Mouse (Mus musculus) right cerebral cortex, postnatal 25 days (tissue): ENCODE results near the gene Gpr162.

Source experiments
- DNase-seq: peaks from one replicate; pipeline ENCODE4 v3.0.0; 2022

Gene Gpr162

DNA sequence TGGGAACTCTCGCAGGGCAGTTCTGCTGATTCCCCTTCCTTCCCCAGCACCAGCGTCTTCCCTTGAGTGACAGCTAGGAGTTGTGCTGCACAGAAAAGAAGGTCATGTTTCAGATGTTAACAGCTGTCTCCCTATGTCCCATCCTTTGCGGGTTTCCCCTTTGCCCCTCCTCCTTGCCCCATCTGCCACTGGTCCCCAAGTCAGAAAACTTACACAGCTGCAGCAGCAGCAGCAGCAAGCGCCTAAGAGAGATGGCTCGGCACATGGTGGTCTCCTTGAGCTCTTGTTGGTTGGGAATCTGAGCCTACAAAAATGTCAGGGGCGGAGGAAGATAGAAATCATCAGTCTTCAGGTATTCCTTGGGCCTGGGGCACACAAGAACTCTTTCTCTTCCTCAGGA lies 15.6 kb upstream of the Gpr162 start:
- no peak for DNase-seq

DNA sequence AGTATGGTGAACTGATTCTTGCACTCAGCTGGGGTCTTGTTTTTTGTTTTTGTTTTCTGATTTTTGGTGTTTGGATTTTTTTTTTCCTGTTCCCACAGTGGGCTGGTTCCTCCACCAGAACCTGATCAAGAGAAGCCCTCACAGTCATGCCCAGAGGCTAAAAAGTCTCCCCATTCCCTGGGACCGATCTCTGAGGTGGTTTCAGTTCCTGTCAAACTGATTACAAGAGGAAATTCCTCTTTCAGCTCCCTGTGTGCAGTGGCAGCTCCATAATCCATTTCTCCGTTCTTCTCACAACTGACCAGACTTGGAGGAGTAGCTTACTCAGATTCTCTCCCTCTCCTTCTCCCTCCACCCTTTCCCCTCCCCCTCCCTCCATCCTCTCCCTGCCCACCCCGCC lies 10.6 kb upstream of the Gpr162 start:
- no peak for DNase-seq

DNA sequence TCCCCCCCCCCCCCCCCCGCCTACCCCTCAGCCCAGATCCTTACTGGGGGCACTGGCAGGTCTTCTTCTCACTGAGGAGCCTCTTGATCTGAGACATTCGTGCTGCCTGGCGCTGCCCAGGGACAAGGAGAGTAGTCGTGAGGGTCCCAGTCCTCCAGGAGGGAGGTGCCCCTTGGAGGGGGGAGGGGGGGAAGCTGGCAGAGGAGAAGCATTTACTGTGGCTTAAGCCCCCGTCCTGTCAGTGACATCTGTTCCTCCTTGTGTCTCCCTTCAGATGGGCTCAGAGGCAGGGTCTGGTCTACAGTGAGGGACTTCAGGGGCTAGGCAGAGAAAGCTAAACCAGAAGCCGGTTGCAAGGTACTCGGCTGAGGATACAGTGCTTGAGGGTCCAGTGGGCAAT lies 2.8 kb upstream of the Gpr162 start:
- DNase-seq: no peak

DNA sequence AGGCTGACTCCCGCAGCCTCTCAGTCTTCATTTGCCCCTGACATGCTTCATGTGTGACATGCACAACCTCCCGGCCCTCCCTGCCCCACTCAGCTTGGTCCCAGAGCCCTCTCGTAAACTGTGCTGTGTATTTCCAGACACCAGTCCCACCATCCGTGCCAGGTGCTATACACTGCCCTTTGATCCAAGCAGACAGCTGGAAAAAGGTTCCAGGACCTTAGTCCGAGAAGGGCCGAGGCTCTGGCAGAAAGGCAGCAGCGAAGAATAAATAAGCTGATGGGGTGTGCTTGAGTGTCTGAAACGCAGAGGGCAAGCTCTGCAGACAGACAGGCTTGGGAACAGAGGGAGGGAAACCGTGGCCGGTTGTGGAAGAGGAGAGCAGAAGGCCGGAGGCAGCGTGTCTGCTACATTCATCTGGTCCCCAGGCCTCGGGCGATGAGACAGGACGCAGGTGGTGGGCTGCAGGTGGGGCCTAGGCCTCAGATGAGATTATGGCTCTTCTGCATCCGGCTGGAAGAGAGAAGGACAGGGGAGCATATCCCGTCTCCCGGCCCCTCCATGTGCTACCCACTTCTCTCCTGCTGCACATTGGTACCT lies 2.1 kb upstream of the Gpr162 start:
- no peak for DNase-seq

DNA sequence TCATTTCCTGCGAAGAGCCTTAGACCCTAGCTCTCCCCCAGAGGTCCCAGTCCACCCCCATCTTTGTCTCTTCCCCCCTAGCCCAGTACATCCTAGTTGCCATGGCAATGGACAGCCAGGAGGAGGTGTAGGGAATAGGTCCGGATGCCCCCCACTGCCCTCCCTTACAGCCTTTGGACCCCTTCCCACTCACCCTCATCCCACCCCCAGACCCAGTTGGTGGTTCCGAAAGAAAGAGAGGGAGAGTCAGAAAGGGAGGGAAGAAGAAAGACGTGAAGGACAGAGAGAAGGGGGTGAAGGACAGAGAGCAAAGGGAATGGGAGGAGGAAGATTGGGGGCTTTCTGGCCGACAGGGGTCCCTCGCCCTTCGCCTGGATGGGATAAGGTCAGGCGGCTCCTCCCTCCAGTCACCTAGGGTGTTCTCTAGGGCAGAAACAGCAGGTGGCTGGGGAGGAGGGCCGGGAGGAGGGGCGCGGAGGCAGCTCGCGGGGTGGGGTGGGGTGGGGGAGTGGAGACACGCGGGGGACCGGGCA lies 592 bp downstream of the Gpr162 start:
- DNase-seq: peak; percentile 25

DNA sequence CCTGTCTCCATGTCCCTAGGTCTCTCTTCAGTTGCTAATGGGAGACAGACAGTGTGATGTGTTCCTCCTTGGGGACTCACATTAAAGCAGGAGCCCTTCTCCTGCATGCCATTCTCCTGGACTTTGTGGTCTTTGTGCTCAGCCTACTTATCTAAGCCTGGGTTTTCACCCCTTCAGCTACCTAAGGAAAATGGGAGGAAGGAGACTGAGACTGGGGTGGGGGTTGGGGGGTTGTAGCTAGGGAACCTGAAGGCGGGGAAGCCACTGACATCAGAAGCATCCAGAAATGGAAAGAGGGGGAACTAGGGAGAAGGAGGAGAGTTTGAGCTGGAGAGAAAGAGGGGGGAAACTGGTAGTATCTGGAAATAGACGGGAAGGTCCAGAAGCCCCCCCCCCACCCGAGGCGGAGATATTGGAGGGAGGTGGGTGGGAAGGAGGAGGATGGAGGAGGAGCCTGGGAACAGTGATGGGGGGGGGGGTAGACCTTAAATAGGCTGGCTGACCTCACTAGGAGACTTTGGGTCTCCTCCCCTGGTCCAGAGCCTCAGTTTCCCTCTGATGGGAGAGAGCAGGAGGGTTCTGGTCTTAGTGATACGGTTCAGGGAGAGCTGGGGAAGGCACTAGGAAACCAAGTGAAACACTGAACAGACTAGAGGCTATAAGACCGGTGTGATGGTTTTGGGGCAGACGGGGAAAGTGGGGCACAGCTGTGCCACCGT lies 1.2 kb downstream of the Gpr162 start:
- DNase-seq: peak; percentile 32

DNA sequence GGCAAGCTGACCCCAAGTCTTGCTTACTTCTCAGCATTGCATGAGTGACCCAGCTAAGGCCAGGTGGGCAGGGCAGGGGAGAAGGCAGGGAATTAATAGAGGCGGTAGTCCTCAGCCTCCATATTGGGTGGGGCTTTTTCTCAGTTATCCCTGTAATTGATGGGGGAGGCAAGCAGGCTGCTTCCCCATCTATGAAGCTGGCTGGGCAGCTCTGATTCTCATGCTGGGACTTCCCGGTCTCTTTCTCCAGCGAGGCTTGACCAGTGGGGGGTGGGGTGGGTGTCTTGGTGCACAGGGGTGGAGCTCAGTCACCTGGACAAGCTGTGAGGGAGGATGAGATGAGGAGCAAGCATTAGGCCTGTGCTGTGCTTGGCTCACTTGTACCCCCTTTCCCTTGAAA lies 2.0 kb downstream of the Gpr162 start:
- no peak for DNase-seq

DNA sequence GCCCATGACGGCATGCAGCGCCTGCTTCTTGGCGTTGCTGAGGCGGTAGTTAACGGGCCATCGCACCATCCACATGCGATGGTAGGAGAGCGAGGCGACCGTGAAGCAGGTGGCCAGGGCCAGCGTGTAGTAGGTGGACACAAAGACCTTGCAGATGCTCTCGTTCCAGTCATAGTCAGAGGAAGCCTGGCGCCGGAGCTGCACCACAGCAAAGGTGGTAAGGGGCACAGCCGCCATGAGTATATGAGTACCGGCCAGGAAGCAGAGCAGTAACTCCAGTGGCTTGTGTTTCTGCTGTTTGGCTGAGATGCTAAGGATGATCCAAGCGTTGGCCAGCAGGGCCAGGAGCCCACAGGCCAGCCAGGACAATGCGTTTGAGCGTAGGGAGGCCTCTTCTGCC lies 2.5 kb downstream of the Gpr162 start:
- no peak for DNase-seq

DNA sequence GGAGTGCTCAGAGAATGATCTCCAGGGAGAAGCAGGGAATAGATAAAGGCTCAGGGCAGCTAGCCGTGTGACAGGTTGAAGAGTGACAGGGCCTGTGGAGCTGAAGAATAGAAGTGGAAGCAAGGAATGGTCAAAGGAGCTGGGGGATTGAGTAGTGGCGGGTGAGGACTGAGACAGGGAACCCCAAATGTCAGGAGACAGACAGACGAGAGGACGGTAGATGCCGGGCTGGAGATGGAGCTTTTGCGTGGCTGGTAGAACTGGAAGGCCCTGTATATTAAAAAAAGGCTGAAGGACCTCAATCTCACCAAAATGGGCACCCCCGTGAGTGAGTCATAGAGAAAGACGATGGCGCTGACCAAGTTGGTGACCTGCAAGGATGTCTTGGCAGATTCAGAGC lies 3.3 kb downstream of the Gpr162 start:
- DNase-seq: peak; percentile 27

DNA sequence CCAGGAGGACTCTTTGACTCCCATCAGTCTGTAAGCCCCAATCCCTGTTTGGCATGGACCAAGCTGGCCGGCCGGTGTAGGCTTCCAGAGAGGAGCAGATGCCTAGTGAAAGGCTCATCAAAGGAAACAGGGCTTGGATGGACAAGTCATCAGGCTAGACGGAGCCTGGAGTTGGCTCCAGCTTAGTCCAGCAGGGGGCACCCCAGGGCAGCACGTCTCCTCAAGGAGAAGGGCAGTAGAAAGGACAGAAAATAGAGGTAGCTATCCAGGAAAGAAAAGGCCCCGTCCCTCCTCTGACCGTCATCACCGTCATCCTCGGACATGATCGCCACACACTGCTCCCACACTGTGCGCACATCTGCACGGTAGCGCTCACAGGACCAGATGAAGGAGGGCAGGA lies 4.1 kb downstream of the Gpr162 start:
- DNase-seq: peak; percentile 83

DNA sequence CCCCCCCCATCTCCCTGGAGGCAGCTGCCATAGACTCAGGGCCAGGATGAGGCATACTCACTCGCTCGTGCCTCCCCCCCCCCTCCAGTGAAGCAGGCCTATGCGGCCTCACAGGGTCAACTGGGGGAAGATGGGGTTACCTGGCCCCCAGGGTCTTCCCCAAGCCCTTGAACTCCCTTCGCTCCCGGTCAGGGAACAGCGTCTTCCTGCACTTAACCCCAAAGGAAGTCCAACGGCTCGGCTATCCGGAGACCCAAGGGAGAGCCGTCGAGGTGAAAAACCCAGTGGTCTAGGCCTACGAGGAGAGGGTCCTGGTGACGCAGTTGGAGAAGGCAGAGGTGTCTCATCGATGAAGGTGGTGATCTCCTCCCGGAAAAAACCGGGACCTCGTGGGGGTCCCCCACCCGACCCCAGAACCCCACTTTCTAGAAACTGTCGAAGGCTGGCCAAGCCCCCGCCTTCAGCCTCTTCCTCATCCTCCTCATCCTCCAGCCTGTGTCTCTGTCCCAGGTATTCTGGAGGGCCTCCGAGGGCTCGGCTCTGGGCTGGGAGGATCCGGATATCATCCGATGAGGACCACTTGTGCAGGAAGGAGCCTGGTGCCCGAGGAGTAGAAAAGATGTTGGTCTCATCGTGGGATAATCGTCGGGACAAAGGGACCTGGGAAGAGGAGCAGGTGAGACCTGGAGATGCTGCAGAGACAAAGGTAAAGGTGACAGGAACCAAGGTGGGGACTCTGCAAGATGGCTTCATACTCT lies 5.0 kb downstream of the Gpr162 start:
- DNase-seq: no peak

DNA sequence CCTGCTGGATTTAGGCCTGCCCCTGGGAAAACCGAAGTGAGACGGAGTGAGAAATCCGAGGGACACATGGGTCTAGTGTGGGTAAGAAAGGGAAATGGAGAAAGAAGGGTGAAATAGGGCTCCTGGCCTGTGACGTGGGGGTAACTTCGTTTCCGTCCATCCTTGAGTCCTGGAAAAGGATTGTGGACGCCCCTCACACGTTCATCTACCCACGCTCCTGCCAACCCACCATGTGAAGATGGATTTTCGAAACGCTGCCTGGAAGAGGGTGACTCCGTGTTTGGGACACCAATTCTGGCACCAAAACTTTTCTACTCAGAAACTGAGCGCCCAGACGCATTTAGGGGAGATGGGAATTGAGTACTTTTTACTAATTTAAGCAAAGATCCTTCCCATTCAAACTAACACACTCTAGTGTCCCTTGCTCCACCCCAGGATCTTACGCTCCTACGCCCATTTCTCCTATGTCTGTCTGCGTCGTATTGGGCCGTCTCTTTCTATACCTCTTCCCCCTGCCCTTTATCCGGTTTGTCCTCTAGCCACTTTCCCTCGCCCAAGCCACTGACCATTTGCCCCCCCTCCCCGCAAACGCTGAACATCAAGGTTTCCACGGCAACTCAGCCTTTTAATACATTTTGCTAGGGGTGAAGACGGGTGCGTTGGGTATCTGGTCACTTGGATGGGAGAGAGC lies 5.8 kb downstream of the Gpr162 start:
- peak; percentile 37 for DNase-seq

DNA sequence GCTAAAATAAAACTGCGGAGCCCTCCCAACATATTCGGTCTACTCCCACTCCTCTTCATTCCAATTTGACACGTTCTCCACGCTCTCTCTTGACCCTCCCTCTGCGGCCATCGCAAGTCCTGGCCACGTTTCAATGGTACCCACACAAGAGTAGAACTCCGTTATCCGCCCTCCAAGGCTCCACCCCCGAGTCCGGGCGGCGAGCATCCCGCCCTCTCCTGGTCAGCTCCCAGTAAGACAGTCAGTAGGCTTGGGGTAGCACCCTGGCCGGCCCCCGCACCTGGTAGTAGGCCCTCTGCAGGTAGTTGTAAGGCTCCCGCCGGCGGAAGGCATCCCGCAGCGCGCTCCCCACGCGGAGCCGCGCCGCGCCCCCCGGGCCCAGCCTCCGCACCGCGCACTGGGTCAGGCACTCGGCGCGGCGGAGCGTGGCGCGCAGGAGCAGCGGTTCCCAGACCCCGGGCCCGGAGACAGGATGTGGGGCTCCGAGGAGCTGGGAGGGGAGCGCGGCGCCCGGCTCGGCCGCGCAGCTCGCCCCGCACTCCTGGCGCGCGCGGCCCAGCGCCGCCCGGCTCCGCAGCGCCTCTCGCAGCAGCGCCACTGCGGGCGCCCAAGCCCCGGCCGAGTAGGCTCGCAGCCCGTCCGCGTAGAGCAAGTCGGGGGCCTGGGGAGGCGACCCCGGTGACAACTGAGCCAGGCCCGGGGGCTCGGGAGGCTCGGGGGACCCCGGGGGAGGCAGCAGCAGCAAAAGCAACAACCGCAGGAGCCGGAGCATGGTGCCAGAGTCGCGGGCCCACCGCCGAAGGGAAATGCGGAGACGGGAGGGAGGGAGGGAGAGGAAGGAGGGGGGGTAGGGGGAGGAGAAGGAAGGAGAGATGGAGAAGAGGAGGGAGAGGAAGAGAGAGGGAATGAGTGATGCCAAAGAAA lies 6.6 kb downstream of the Gpr162 start, which contains the start of gene P3h3:
Gene P3h3, minus strand, starts transcription at position 837 of the 924 bp plus-strand sequence.
- peak; percentile 88 for DNase-seq

DNA sequence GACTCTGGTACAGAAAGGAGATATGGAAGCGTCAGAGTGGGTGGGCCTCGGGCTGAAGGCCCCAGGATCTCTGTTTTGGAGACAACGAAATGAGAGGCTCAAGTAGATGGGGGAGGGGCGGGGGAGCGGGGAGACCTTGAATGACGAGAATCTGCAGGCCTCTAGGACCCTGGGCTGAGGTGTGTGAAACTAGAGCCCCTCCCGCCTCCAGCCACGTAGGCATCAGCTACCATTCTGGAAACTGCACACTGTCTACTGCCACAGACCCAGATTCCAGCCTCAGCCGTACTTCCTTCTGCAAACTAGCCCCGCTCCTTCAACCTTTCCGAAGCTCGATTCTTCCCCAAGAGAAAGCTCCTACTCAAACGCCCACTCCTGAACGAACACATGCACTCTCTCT lies 7.5 kb downstream of the Gpr162 start:
- DNase-seq: peak; percentile 49

DNA sequence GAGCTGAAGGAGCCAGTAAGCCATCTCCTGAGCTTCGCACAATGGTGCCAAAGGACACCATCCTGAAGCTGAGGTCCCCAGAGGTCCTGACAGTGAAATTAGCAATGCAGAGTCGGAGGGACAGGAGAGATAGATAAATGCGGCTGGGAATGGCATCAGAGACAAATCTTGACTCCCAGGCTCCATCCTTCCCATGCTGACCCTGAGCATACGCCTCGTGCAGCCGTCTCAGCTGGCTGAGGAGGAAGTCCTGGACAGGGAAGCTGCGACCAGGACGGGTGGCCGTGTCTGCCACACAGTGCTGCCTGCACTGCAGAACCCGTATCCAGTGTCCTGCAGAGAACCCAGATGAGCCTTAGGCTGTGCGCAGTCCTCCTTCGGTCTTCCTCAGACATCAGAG lies 9.1 kb downstream of the Gpr162 start:
- no peak for DNase-seq

DNA sequence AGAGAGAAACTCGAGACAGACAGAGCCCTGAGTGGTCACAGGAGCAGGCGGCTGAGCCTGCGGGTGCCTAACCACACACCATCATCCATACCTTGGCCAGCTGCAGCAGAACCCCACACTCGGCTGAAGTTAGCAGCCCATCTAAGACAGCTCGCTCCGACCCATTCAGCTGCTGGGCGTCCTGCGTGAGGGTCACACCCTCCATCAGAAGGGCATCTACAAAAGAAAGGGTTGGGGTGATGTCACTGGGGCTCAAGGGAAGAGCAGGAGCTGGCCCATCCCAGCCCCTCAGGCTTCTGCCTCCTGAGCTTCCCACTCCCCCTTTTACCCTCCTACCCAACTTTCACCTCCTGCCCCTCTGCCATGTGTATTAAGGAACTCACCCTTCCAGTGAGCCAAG lies 13.2 kb downstream of the Gpr162 start:
- DNase-seq: no peak

DNA sequence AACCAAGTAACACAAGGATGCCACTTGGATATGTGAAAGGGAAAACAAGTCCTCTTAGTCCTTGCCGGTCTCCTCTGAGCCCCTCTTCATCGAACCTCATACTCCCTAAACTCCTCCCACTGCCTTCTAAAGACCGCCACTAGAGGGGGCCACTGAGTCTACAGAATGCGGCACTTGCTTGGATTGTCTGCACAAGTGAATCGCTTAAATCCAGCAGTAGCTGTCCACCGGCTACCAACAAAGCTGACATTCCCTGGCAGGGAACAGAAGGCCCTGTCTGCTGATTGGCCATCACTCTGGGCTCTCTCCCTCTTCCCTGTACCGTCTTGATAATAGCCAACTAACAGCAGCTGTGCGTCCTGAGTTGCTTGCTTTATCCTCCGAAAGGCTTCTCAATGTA lies 16.5 kb downstream of the Gpr162 start:
- DNase-seq: peak; percentile 84

DNA sequence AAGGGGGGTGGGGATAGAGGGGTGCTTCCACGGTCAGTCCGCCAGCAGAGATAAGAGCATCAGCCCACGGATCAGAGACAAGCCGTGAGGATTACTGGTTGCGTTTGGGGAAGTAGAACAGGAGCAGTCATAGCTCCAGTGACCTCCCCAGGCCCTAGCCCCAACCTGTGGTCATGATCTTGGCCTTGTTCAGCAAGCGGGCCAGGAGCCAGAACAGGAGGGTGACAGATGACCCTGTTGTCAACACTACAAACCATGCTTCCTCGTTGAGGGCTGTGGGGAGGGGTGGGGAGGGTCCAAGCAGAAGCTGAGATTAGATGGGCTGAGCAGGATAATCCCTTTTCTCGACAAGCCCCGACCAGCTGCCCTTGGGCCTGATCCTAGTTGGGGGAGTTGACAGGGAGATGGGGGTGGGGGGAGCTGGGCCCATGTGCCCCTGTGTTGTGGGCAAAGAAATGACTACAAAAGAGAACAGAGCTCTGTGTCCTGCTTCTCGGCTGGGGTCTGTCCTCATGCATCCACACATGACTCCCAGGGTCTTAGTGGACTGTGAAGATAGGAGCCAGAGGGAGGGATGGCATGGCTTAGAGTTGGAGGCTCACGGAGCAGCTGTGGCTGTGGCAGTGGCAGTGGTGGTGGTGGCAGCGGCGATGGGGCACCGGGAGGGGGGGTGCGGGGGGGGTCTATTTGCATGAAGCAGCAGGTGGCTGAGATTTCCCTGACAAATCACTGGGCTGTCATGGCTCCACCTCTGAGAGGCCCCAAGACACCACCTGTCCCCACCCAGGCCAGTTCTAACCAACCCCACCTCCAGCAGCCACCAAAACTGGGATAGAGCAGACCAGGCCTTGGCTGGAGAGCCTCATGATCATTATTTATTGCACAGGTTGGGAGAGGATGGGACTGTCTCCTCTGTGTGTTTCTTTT lies 23.3 kb downstream of the Gpr162 start, which contains the start of gene Gnb3:
Gene Gnb3, minus strand, starts transcription at position 35 of the 927 bp plus-strand sequence.
- no peak for DNase-seq

DNA sequence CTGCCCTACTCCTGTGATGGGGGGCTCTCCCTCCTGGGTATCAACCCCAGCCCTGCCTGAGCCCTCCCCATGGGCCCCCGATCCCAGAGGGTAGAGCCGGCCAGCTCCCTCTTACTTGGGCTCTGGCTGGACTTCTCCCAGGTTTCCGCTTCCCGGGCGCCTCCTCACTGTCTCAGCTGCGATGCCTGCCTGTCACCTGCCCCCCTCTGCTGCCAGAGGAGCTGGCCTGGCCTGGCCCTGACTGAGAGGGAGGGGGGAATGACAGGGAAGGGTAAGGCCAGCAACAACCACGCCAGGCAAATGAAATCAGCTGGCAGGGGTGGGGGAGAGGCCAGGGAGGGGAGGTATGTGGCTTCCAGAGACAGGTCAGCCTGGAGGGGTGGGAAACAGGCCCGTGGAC lies 24.0 kb downstream of the Gpr162 start:
- DNase-seq: no peak

DNA sequence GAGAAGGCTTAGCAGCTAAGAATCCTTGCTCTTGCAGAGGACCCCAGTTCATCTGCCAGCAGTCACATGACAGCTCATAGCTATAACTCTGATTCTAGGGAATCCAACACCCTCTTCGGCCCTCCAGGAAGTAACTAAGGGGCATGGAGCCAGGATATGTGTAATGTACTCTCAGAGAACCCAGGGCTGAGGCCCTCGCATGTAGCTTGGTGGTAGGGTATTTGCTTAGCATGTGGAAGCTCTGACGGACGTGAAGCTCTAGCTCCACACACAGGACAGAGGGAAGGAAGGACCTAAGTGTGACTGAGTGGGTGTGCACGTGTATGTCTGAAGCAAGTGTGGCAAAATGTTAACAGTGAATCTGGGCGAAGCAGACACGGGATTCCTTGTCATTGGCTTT lies 27.4 kb downstream of the Gpr162 start:
- no peak for DNase-seq

DNA sequence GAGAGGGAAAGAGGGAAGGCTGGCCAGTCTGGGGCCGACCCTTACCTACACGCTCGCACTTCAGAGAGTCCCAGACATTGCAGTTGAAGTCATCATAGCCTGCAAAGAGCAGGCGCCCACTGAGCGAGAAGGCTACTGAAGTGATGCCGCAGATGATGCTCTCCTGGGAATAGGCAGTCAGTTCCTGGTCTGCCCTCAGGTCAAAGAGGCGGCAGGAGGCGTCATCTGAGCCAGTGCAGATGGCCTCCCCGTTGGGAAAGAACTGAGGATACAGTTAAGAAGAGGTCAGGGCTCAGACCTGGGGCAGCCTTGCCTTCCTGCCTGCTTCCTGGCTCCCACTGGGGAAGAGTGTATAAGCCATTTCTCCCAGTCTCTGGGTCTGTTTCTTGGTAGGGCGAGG lies 28.3 kb downstream of the Gpr162 start:
- DNase-seq: no peak
